Mouse (Mus musculus) layer of hippocampus, adult 2 months (tissue): ENCODE measurements around the gene Rab12. TPM values are rescaled to one million over a fixed set of nuclear protein-coding genes. Genes with fewer than 3 reads are reported as not detected.
A peak's percentile ranks its signal among the peaks of the same experiment; 100 is the strongest.

Experiments
- DNase-seq, 2 experiments: peaks; one replicate each; pipeline ENCODE4 v3.0.0; 2022; ENCODE audit warnings: low spot score in 2 of 2
- H3K27ac ChIP-seq: fragments of 200-600 bp; 2 replicates; pipeline ENCODE4 v1.8.1; 2022
- H3K4me3 ChIP-seq: fragments of 200-600 bp; 2 replicates; pipeline ENCODE4 v1.8.1; 2022; ENCODE audit warnings: mild to moderate bottlenecking
- CTCF ChIP-seq: fragments of 200-600 bp; conservative IDR thresholded peaks from 2 replicates; pipeline ENCODE4 v1.8.1; 2022; ENCODE audit warnings: antibody characterized with exemption, mild to moderate bottlenecking, moderate library complexity
- total RNA-seq, 2 experiments: library from RNA; stranded (reverse); gene quantifications; 2 replicates each; pipeline ENCODE4 v1.2.3; 2021

The Rab12 gene
- total RNA-seq, 2 experiments from 2014 or later = 111 to 112 TPM

DNA sequence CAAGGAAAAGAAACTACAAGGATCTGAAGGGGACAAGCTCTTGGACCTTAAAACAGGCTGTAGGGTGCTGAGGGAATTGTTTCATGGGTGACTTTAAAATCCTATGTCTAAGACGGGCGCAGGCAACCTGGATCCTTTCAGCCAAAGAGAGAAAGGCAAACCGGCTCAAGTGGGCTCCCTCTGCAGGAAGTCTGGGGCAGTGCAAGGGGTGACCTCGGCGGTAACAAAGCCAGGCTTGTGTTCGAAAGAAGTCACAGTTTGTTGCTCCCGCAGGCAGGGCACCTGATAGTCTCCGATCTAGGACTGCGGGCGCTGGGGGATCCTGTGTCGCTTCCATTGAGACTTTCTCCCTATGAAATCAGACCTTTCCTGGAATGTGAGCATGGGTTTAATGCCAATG is 33.8 kb downstream of the Rab12 start:
- DNase-seq = peak; percentile 69 to 84
- peak; percentile 98 for TF ChIP-seq CTCF
- Histone ChIP-seq H3K4me3 (no peak overlapping the region), H3K27ac (no peak overlapping the region)

DNA sequence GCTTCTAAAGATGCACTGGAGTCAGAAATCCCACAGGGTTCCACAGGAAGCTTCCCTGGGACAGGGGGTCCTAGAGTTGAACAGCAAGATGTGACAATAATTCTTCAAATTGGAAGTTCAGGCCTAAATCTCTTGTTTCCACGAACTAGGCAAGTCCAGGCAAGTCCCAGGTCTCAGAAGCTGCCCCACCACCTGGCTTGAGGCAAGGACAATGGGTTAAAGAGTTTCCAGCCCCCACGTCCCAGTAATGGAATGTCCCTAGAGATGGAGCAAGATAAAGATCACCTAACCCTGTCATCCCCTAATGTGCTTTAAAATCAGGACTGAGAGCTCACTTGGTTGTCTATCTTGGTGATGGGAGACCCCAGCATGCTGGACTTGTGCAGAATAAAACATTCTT is 34.6 kb downstream of the Rab12 start:
- no peak overlapping the region for H3K4me3 ChIP-seq
- no peak overlapping the region for H3K27ac ChIP-seq
- no peak for DNase-seq
- no peak for TF ChIP-seq CTCF

DNA sequence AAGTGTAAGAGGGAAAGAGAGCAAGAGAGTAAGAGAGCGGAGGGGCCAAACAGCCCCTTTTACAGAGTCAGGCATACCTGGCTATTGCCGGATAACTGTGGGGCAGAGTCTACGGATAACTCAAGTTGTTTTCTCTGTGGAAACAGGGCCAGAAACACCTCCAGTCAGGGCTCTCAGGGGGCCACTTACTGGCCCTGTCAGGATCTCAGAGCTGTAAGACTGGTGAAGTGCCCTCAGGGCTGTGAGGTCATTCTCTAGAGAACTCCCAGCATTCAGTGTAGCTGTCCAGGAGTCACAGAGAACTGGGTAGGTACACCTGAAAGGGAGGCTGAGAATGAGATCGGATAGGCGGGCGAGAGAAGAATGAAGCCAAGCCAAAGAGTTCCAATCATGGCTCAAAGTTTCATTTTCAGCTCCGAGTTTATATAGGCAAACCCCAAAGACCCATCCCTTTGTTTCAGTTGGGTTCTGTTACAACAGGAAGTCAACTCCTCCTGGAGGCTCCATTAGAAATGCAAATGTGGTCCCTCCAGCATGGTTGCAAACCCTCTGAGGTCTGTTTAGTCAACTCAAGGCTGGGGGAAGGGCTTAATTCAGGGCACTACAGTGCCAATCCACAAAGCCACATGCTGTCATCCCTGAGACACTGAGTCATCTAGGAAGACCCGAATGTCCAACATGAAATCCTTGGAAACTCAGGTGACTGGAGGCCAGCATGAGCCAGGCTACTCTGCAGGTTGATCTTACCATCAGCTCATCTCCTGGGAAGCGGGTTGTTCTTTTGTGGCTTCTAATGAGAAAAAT is 35.7 kb downstream of the Rab12 start:
- DNase-seq = no peak
- Histone ChIP-seq H3K4me3 (no peak overlapping the region), H3K27ac (no peak overlapping the region)
- no peak for TF ChIP-seq CTCF

DNA sequence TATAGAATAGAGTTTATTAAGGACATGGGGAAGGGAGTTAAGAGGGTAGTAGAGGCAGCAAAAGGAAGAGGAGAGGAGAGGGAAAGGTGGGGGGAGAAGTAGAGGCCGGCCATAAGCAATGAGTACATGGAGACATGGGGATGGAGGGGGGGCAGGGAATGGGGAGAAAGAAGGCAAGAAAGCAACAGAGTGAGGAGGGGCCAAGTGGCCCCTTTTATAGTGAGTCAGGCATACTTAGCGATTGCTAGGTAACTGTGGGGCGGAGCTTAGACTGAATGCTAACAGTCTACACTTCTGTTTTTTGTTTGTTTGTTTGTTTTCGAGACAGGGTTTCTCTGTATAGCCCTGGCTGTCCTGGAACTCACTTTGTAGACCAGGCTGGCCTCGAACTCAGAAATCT is 38.2 kb downstream of the Rab12 start:
- no peak for TF ChIP-seq CTCF
- DNase-seq = no peak
- H3K4me3 ChIP-seq = no peak overlapping the region

DNA sequence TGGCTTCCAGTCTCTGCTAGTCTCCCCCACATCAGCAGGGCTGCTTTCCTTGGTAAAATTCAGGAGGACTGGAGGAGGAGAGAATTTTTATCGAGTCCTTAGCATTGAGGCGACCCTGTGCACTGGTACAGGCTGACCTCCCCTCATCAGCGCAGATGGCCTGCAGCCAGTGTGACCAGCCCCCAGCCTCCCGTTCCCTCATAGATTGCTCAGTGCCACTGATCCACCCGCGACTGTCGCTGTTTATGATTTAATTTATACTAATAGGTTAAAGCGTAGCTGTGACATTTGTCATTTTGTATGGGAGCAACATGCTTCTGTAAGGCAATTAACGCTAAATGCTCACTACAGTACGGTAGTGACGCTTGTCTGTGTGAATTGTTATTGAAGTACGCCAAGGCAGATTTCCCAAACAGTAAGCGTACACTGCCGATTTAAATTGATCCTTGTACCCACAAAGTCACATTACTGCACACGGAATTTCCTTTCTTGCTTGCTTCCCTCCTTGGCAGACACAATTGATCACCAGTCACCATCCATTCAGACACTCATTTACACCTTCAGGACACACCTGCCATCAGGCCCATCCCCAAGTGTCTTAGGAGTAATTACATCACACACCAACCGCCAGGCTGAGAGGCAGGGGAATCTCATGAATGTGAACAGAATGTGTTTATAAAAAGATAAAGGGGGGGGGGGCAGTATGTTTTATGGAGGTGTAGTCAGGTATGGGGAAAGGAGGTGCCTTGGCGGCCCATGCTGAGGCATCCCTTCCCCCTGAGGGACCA is 38.8 kb downstream of the Rab12 start:
- no peak overlapping the region for H3K4me3 ChIP-seq
- TF ChIP-seq CTCF = no peak
- no peak overlapping the region for H3K27ac ChIP-seq
- DNase-seq = no peak

More for the DNA sequence above, 38.2 kb downstream of the Rab12 start:
- H3K27ac ChIP-seq = no peak overlapping the region

DNA sequence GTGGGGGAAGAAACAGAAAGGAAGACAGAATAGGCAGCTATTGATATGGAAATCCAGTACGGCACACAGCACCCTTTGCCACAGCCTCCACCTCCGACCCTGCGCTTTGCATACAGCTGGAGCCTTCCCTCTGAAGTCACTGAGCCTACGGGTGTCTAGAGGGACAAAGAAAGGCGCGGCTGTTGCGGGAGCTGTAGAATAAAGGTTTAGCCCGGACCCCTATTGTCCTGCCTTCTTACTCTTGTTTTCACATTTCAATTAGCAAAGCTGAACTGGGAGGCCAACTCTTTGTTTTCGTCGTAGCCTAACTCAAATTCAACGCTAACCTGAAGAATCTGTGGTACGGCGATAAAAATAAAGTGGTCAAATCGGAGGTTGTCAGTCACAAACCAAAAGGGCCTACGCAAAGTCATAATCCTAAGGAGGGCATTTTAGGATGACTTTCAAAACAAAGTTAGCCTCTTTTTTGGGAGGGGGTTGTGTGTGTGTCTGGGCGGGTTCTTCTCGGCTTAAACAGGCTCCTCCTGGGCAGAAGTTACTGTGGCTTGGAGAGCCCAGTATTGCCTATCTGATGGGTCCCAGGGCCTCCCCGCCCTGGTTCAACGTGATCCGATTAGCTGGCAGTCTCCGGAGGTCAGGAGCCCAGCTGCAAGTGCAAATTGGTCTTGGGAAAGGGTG is 39.6 kb downstream of the Rab12 start:
- H3K27ac ChIP-seq = no peak overlapping the region
- no peak overlapping the region for H3K4me3 ChIP-seq
- no peak for TF ChIP-seq CTCF
- no peak for DNase-seq

DNA sequence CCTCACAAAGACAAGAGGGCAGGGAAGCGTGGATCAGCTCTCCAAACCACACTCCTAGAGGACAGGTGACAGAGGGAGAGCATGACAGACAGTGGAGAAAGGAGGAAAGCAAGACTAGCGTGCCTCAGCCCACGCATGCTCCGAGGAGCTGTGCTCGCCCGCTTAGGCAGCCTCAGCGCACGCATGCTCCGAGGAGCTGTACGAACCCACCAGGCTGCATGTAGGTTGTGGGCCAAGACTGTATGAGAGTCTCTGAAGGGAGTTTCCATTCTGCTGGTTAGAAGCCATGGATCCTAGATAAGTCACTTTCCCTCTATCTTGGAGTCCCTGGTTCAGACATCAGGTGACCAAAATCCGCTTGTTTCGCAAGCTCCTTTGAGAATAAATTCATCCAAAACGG is 40.2 kb downstream of the Rab12 start:
- Histone ChIP-seq H3K4me3 (no peak overlapping the region), H3K27ac (peak overlapping the region; percentile 28; the same call in 1 of the 2 replicates)
- no peak for DNase-seq
- no peak for TF ChIP-seq CTCF

DNA sequence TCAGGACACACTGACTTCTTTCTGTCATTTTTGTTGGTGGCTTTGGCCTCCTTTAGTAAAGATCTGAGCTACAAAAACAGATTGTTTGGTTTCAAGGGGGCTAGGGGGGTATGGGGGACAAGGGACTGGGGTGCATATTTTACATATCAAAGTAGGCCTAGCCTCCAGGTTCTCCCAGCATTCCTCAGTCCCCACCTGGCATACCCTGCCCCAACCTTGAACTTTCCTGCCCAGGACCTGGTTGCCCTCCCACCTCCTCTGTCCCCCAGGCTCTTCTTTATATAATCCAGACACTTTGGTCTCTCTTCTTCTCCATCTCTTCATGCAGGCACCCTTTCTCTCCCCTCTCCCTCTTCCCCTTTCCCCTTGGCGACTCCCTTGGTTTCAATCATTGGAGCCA is 46.3 kb downstream of the Rab12 start:
- no peak overlapping the region for H3K4me3 ChIP-seq
- TF ChIP-seq CTCF = no peak
- H3K27ac ChIP-seq = no peak overlapping the region
- DNase-seq = no peak

DNA sequence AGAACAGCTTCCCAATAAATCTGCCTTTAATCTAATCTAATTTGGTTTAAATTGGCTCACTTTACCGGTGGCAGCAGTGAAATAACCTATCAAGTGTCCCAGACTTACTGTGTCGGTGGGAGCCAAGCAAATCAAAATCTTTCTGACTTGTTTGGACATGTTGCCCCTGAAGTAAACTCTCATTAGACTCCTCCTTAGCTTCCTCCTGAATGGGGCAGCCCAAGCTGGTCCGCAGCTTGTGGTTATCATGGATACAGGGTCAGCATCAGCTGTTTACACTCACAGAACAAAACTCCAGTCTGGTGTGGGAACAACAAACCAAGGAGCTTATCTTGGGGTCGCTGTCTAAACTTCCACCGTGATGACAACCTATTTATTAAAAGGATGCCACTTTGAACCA is 47.8 kb downstream of the Rab12 start:
- no peak for DNase-seq
- Histone ChIP-seq H3K27ac (no peak overlapping the region), H3K4me3 (no peak overlapping the region)
- no peak for TF ChIP-seq CTCF

DNA sequence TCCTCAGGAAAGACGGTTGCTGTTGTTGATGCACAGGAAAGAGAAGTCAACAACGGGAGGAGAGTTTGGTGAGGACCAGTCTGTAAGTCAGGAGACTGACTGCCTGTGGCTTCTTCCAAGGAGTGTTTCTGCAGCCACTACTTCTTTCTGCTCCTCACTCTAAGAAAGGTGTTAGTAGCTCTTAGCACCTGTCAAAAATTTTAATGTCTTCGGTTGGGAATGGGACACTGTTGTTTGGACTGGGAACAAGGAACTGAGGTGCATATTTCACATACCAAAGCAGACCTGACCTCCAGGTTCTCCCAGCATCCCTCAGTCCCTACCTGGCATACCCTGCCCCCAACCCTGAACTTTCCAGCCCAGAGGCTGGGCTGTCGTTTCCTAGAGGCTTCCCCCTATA is 48.3 kb downstream of the Rab12 start:
- Histone ChIP-seq H3K4me3 (no peak overlapping the region), H3K27ac (no peak overlapping the region)
- TF ChIP-seq CTCF = no peak
- DNase-seq = no peak

DNA sequence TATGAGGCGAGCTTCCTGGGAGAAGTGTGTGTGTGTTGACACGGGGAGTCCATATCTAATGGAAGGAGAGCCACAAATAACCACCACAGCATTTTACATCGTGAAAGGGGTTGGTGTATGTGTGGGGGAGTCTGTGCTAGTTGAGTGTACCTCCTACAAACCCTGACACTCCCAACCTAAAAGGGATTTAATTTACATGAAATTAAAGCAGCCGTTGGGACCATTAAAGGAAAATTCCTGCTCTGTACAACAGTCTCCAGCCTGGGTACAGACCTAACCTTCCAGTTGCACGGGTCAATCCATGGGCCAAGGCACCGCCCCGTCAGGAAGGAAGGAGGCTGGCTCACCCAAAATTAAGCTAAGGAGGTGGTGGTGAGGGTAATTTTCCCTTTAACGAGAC is 49.5 kb downstream of the Rab12 start:
- no peak overlapping the region for H3K27ac ChIP-seq
- no peak overlapping the region for H3K4me3 ChIP-seq
- no peak for TF ChIP-seq CTCF
- no peak for DNase-seq

DNA sequence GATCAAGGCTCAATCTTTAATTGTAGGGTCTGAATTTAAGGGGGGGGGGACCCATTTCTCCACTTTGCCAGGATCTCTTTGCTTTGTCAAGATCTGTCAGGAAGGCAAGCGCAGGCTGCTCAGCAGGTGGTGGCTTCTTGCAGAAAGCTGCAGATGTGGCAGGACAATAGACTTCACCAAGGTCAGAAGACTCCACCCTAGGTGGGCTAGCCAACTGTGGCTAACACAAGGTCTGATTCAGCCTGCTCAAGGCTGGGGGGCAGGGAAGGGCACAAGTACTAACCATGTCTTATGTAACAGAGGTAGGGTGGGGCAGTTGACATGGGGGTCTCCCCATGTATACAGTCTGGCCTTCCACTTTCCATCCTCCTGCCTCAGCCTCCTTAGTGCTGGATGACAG is 62.3 kb downstream of the Rab12 start:
- no peak for DNase-seq
- no peak for TF ChIP-seq CTCF
- no peak overlapping the region for H3K4me3 ChIP-seq
- H3K27ac ChIP-seq = no peak overlapping the region

DNA sequence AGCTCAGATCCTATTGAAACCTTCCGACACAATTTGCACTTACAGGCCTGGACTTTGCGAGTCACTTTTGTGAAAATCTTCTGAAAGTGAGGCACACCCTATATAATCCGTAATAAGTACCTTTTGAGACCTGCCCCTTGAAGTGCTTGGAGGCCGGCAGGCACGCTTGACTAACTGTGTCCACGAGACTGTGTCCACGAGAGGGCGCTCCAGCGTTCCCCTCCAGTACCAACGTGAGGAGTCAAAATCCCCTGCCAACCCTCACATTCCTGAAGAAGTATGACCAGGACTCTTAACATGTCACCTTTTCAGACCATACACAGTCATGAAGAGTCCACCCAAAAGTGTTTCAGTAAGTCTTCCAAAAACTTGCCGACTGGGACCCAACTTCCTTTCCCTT is 68.4 kb downstream of the Rab12 start:
- TF ChIP-seq CTCF = peak; percentile 94
- Histone ChIP-seq H3K27ac (no peak overlapping the region), H3K4me3 (peak overlapping the region; percentile 93; the same call in 1 of the 2 replicates)
- peak; percentile 82 to 88 for DNase-seq
